Mouse (Mus musculus) limb, embryonic 15.5 days (tissue): ENCODE results near the gene Pax1. TPM values are rescaled to one million over a fixed set of nuclear protein-coding genes. Genes with fewer than 3 reads are reported as not detected.
A peak's percentile ranks its signal among the peaks of the same experiment; 100 is the strongest.

ENCODE experiments used
- ATAC-seq: fragments of 200-750 bp; cut with Nextera tagmentation; 2 replicates; pipeline ENCODE4 v1.8.0; 2017; ENCODE audit warnings: low read depth, moderate TSS enrichment; ENCODE audit not compliant: insufficient number of reproducible peaks, low FRiP score, low TSS enrichment
- H3K27ac ChIP-seq: fragments of 300-500 bp; sonication (generic); 2 replicates; pipeline ENCODE4 v1.5.1; 2015; ENCODE audit warnings: moderate library complexity, mild to moderate bottlenecking, inconsistent platforms
- H3K27me3 ChIP-seq: fragments of 300-500 bp; sonication (generic); 2 replicates; pipeline ENCODE4 v1.6.1; 2015; ENCODE audit warnings: inconsistent platforms
- H3K36me3 ChIP-seq: fragments of 300-500 bp; sonication (generic); 2 replicates; pipeline ENCODE4 v1.6.1; 2015; ENCODE audit warnings: inconsistent platforms
- H3K4me1 ChIP-seq: fragments of 300-500 bp; sonication (generic); 2 replicates; pipeline ENCODE4 v1.6.1; 2015; ENCODE audit warnings: inconsistent platforms
- H3K4me2 ChIP-seq: fragments of 300-500 bp; sonication (generic); 2 replicates; pipeline ENCODE4 v1.6.1; 2015; ENCODE audit warnings: mild to moderate bottlenecking, inconsistent platforms
- H3K4me3 ChIP-seq: fragments of 300-500 bp; sonication (generic); 2 replicates; pipeline ENCODE4 v1.5.1; 2015; ENCODE audit warnings: mild to moderate bottlenecking, inconsistent platforms
- H3K9ac ChIP-seq: fragments of 300-500 bp; sonication (generic); 2 replicates; pipeline ENCODE4 v1.6.1; 2015; ENCODE audit warnings: inconsistent platforms
- H3K9me3 ChIP-seq: fragments of 300-500 bp; sonication (generic); 2 replicates; pipeline ENCODE4 v1.6.1; 2016; ENCODE audit warnings: inconsistent platforms
- WGBS: fragments of 180-500 bp; shearing (Covaris S2); methylation state at CpG from one replicate; pipeline ENCODE4 v1.1.7; 2015; 5-methylcytosine and 5-hydroxymethylcytosine counted together
- polyA plus RNA-seq: library from polyadenylated mRNA; unstranded; fragments of >200 nt; fragmentation: Nextera tagmentation; extraction: Ambion mirVana; gene quantifications from 2 replicates; pipeline ENCODE4 v1.2.1, GENCODE M21; 2015

The Pax1 gene
- polyA plus RNA-seq, 1 experiment from 2014 or later: 4.8 TPM

- Histone ChIP-seq H3K27ac (no peak overlapping the region), H3K4me1 (peaks cover 29% of the 10 kb centered on the region), H3K9me3 (no peaks in the 10 kb centered on the region), H3K27me3 (peaks cover 91% of the 10 kb centered on the region), H3K4me3 (no peak overlapping the region), H3K4me2 (no peak overlapping the region), H3K36me3 (no peaks in the 10 kb centered on the region), H3K9ac (no peak overlapping the region)
- no peak for ATAC-seq
- WGBS: 15% methylated on average over 6 of the region's 6 CpGs
These were observed 2.5 kb downstream of the Pax1 start for GRCm38 (mm10) chr2:147364198-147364597.

GRCm38 (mm10) chr2:147364982-147365907, 3.5 kb downstream of the Pax1 start:
- Histone ChIP-seq H3K9ac (peak overlapping the region; percentile 23; the same call in 1 of the 2 replicates), H3K9me3 (no peaks in the 10 kb centered on the region), H3K27me3 (peaks cover 90% of the 10 kb centered on the region), H3K4me2 (peak overlapping the region; percentile 67), H3K4me3 (peak overlapping the region; percentile 41), H3K36me3 (no peaks in the 10 kb centered on the region), H3K4me1 (peaks cover 29% of the 10 kb centered on the region), H3K27ac (no peak overlapping the region)
- ATAC-seq: peak; percentile 59; the same call in 1 of the 2 replicates
- WGBS: under 1% methylated on average over 40 of the region's 80 CpGs

- 3% methylated on average over 36 of the region's 36 CpGs for WGBS
- H3K27me3 ChIP-seq: peaks cover 90% of the 10 kb centered on the region
- ATAC-seq: no peak
- peak overlapping the region; percentile 41 for H3K4me3 ChIP-seq
- peaks cover 29% of the 10 kb centered on the region for H3K4me1 ChIP-seq
- H3K27ac ChIP-seq: no peak overlapping the region
- no peak overlapping the region for H3K9ac ChIP-seq
- H3K36me3 ChIP-seq: no peaks in the 10 kb centered on the region
- H3K4me2 ChIP-seq: peak overlapping the region; percentile 67
- no peaks in the 10 kb centered on the region for H3K9me3 ChIP-seq
These were observed 4.3 kb downstream of the Pax1 start for GRCm38 (mm10) chr2:147365908-147366630.

- 11% methylated on average over 12 of the region's 12 CpGs for WGBS
- peak overlapping the region; percentile 22; the same call in 1 of the 2 replicates for H3K4me2 ChIP-seq
- H3K9ac ChIP-seq: no peak overlapping the region
- no peak for ATAC-seq
- peaks cover 21% of the 10 kb centered on the region for H3K4me1 ChIP-seq
- peaks cover 89% of the 10 kb centered on the region for H3K27me3 ChIP-seq
- H3K9me3 ChIP-seq: no peaks in the 10 kb centered on the region
- H3K36me3 ChIP-seq: no peaks in the 10 kb centered on the region
- no peak overlapping the region for H3K27ac ChIP-seq
- no peak overlapping the region for H3K4me3 ChIP-seq
These were observed 5.6 kb downstream of the Pax1 start for GRCm38 (mm10) chr2:147367246-147367820.

GRCm38 (mm10) chr2:147367911-147368591, 6.3 kb downstream of the Pax1 start:
- Histone ChIP-seq H3K4me2 (peak overlapping the region; percentile 22; the same call in 1 of the 2 replicates), H3K4me3 (peak overlapping the region; percentile 2; the same call in 1 of the 2 replicates), H3K27me3 (peaks cover 89% of the 10 kb centered on the region), H3K9ac (no peak overlapping the region), H3K9me3 (no peaks in the 10 kb centered on the region), H3K4me1 (peaks cover 19% of the 10 kb centered on the region), H3K27ac (no peak overlapping the region), H3K36me3 (no peaks in the 10 kb centered on the region)
- ATAC-seq: no peak
- 7% methylated on average over 32 of the region's 32 CpGs for WGBS

- 12% methylated on average over 9 of the region's 9 CpGs for WGBS
- Histone ChIP-seq H3K4me1 (peaks cover 22% of the 10 kb centered on the region), H3K9ac (no peak overlapping the region), H3K4me2 (no peak overlapping the region), H3K9me3 (no peaks in the 10 kb centered on the region), H3K4me3 (no peak overlapping the region), H3K36me3 (no peaks in the 10 kb centered on the region), H3K27me3 (peaks cover 88% of the 10 kb centered on the region), H3K27ac (no peak overlapping the region)
- no peak for ATAC-seq
These were observed 7.8 kb downstream of the Pax1 start for GRCm38 (mm10) chr2:147369561-147369960.

GRCm38 (mm10) chr2:147370091-147370490, 8.4 kb downstream of the Pax1 start:
- 21% methylated on average over 5 of the region's 5 CpGs for WGBS
- peaks cover 88% of the 10 kb centered on the region for H3K27me3 ChIP-seq

GRCm38 (mm10) chr2:147371289-147371688, 9.6 kb downstream of the Pax1 start:
- no peak overlapping the region for H3K9ac ChIP-seq
- peaks cover 7% of the 10 kb centered on the region; the same call in 1 of the 2 replicates for H3K4me1 ChIP-seq
- ATAC-seq: no peak
- H3K27ac ChIP-seq: no peak overlapping the region
- no peak overlapping the region for H3K4me2 ChIP-seq
- peaks cover 85% of the 10 kb centered on the region for H3K27me3 ChIP-seq
- H3K36me3 ChIP-seq: no peaks in the 10 kb centered on the region
- no peaks in the 10 kb centered on the region for H3K9me3 ChIP-seq
- no peak overlapping the region for H3K4me3 ChIP-seq

More at GRCm38 (mm10) chr2:147370091-147370490, 8.4 kb downstream of the Pax1 start:
- Histone ChIP-seq H3K27ac (no peak overlapping the region), H3K9ac (no peak overlapping the region), H3K4me1 (peaks cover 18% of the 10 kb centered on the region), H3K4me3 (no peak overlapping the region), H3K36me3 (no peaks in the 10 kb centered on the region), H3K4me2 (no peak overlapping the region), H3K9me3 (no peaks in the 10 kb centered on the region)
- ATAC-seq: no peak

GRCm38 (mm10) chr2:147371840-147372239, 10.1 kb downstream of the Pax1 start:
- H3K9ac ChIP-seq: no peak overlapping the region
- H3K9me3 ChIP-seq: no peaks in the 10 kb centered on the region
- no peak overlapping the region for H3K4me3 ChIP-seq
- H3K27ac ChIP-seq: no peak overlapping the region
- 12% methylated on average over 4 of the region's 4 CpGs for WGBS
- peaks cover 7% of the 10 kb centered on the region; the same call in 1 of the 2 replicates for H3K4me1 ChIP-seq
- H3K27me3 ChIP-seq: peaks cover 86% of the 10 kb centered on the region
- H3K36me3 ChIP-seq: no peaks in the 10 kb centered on the region
- no peak overlapping the region for H3K4me2 ChIP-seq
- ATAC-seq: no peak

GRCm38 (mm10) chr2:147372947-147373666, 11.4 kb downstream of the Pax1 start:
- peaks cover 6% of the 10 kb centered on the region; the same call in 1 of the 2 replicates for H3K4me1 ChIP-seq
- H3K9me3 ChIP-seq: no peaks in the 10 kb centered on the region
- peaks cover 86% of the 10 kb centered on the region for H3K27me3 ChIP-seq
- no peak for ATAC-seq
- 6% methylated on average over 28 of the region's 28 CpGs for WGBS
- no peak overlapping the region for H3K4me2 ChIP-seq
- no peak overlapping the region for H3K4me3 ChIP-seq
- no peak overlapping the region for H3K27ac ChIP-seq
- H3K9ac ChIP-seq: no peak overlapping the region
- H3K36me3 ChIP-seq: no peaks in the 10 kb centered on the region

- Histone ChIP-seq H3K36me3 (no peaks in the 10 kb centered on the region), H3K9me3 (no peaks in the 10 kb centered on the region), H3K4me2 (no peak overlapping the region), H3K4me1 (0 out of 2 replicates have a peak, but pooled peaks cover 3% of the 10 kb centered on the region), H3K27ac (no peak overlapping the region), H3K4me3 (no peak overlapping the region), H3K27me3 (peaks cover 88% of the 10 kb centered on the region), H3K9ac (no peak overlapping the region)
- no peak for ATAC-seq
- 6% methylated on average over 19 of the region's 19 CpGs for WGBS
These were observed 11.9 kb downstream of the Pax1 start for GRCm38 (mm10) chr2:147373667-147374007.
